Mouse (Mus musculus): ENCODE results near the gene Paics.
"Not testable (repeated sequence)": the region's sequence is repeated elsewhere in the genome, so short reads cannot be mapped to it uniquely, and the experiment has no call there.

Gene Paics

GRCm38 (mm10) chr5:76950343-76951105, 583 bp upstream of the Paics start:
- no peak for DNase-seq (ENCODE audit: extremely low read depth, insufficient read length, low spot score)

DNA sequence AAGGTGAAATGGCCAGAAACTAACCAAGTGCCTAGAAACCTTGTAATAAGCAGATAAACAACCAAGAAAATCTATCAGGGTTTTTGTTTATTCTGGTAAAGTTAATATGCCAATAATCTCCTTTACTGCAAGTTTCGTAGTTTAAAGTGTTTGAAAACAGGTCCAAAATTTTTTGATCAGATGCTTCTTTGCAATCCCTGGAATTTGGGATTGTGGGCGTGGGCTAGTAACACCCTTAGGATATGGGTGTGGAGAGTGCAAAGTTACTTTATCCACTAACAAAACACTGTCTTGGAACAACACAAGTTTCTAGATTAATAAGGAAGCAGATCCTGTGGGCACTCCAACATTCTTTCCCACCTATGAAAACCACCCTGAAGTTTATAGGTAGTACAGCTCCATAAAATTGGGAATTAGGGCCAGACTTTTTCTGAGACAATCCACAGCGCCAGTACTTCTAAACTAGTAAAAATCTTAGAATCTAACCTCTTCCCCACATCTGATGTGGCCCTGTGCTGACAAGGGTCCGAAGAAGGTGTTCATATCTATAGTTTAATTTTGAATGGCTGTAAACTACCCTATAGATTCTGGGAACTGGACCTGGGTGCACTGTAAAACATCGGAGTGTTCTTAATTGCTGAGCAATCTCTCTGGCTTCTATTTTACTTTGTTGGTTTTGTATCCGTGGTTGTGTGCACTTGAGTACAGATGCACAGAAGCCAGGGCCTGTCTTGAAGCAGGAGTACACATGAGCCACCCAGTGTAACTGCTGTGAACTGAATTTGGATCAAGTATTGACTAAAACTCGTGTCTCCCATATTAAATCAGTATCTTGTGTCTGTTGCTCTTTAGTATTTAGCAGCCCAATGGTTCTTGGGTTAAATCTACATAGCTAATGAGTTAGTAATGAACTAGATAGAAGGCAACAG, 1.3 kb downstream of the Paics start:
- DNase-seq (ENCODE audit: extremely low read depth, insufficient read length, low spot score): no peak

DNA sequence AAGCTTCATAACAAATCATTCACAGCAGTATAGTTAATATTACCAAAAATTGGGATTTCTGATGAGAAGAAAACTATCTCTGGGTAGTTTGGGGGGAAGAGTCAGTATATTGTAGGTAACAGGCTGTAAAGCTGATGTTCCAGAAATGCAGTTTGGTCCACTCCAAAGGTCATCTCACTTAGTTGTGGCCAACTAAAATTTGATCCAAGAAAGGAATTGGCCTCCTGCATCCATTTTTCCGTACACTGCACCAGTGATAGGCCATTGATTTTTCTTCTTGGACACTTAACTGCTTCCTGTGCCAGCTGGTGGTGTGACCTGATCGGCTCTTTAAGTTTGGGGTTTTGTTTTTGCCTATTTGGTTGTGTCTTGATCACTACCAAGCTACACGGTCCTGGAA, 2.7 kb downstream of the Paics start:
- no peak for DNase-seq (ENCODE audit: extremely low read depth, insufficient read length, low spot score)

DNA sequence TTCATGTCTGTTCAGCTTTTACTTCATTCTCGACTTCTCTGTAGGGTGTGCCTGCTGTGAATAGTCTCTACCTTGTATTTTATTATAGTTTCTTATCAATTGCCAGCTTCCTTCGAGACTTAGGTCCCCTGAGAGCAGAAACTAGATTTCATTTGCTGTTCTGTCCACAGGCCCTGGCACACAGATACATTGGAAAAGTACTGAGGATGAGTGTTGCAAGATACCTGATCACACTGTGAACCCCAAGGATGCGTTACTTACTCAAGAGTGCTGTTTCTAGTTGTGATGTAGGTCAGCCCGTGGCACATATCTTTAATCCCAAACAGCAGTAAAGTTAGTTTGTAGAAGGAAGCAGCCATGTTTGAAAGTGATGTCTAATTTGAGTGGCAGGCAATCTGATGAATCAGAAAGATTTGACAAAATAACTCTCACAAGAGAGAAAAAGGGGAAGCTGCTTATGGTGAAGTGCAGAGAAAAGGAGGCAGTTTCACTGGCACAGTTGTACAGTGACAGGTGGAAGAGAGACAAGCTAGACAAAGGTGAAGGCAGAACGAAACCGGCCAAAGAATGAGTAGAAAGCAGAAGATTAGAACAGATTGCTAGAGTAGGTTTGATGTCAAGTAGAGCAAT, 3.3 kb downstream of the Paics start:
- no peak for DNase-seq (ENCODE audit: extremely low read depth, insufficient read length, low spot score)

GRCm38 (mm10) chr5:76955474-76955873, 4.4 kb downstream of the Paics start:
- DNase-seq (ENCODE audit: extremely low read depth, insufficient read length, low spot score): no peak

DNA sequence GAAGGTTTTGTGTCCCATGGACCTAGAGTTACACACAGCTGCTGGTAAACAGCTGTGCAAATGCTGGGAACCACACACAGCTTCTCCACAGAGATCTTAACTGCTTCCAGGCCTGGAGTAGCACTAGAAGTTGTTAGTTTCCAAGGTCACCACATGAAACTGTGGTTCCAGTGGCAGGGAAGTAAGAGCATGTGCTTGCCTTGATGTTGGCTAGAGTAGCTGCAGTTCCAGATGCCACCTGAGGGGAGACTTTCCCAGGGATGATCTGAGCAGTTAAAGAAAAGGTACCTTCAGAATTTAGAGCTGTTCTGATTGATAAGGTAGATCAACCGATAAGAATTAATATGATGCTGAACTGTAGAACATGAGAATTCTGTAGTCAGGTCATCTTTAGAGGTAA, 6.8 kb downstream of the Paics start:
- no peak for DNase-seq (ENCODE audit: extremely low read depth, insufficient read length, low spot score)

DNA sequence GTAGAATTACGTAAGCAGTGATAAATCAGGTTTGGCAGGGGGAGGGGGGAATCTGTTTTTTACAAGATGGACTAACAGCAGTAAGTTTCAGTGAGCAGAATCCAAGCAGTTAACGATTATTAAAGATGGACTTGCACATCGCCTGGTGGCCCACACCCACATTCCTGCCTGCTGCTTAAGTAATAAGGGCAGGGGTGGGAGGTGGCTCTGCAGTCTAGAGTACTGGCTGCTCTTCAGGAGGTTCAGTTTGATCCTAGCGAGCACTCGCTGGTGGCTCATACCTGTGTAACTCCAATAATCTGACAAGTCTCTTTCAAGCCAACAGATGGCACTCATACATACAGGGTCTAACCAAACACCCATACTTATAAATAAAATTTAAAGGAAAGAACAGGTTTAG, 8.5 kb downstream of the Paics start:
- DNase-seq (ENCODE audit: extremely low read depth, insufficient read length, low spot score): no peak

DNA sequence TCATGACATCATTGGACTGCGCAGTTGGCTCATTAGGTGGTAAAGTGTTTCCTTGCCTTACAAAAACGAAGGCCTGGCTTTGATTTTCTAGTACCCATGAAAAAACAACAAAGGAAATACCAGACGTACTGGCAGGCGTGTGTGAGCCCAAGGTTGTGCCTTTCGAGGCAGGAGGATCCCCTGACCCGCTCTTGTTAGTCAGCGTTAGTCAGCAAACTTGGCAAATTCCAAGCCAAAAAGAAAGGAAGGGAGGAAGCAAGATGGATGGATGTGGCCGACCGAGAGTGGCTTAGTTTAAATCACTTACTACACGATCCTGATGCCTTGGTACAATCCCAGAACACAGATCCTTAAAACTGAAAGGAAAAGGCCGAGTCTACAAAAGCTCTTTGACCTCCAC, 11.4 kb downstream of the Paics start:
- DNase-seq (ENCODE audit: extremely low read depth, insufficient read length, low spot score): peak; percentile 64

DNA sequence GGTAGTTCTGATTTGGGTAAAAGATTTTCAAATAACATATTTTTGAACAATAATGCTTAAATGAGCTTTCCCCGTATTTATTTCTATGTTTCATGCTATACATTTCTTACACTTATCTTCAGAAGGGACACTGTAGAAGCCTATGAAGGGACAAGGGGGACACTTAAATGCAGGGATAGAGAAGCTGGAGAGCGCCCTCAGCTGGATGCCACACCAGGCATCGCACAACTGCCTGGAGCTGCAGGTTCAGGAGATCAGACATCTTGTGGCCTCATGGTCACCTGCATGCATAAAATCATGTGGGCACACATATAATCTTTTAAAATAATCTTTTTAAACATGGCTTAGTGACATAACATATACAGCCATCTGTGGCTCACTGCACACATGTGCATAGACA, 13.5 kb downstream of the Paics start:
- DNase-seq (ENCODE audit: extremely low read depth, insufficient read length, low spot score): no peak

- no peak for DNase-seq (ENCODE audit: extremely low read depth, insufficient read length, low spot score)
These were observed 18.1 kb downstream of the Paics start for GRCm38 (mm10) chr5:76969250-76969649.

DNA sequence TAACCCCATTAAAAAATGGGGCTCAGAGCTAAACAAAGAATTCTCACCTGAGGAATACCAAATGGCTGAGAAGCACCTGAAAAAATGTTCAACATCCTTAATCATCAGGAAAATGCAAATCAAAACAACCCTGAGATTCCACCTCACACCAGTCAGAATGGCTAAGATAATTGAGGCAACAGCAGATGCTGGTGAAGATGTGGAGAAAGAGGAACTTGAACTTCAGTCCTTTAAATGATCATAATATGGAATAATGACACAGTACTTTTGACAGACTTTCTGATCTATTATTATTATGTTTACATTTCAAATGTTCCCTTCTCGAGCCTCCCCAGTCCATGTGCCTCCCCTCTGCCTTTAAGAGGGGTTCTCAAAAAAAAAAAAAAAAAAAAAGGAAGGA, 20.0 kb downstream of the Paics start:
- not testable (repeated sequence) for DNase-seq (ENCODE audit: extremely low read depth, insufficient read length, low spot score)

- DNase-seq (ENCODE audit: extremely low read depth, insufficient read length, low spot score): no peak
These were observed 22.4 kb downstream of the Paics start for GRCm38 (mm10) chr5:76973488-76973887.

DNA sequence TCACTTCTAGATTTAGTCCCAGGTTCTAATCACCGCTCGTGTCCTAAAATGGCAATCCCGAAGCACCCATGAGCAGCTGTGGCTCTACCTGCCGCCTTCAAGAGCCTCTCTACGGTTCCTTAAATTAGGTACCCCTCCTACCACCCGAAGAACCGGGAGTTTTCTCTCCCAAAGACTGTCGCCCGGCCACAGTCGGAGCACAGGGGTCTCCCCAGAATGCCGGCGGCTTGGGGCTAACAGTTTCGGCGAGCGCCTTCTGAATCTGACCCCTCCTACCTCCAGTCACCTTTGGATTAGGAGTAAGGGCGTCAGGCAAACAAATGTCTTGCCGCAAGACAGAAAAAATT, 23.1 kb downstream of the Paics start:
- DNase-seq (ENCODE audit: extremely low read depth, insufficient read length, low spot score): no peak

DNA sequence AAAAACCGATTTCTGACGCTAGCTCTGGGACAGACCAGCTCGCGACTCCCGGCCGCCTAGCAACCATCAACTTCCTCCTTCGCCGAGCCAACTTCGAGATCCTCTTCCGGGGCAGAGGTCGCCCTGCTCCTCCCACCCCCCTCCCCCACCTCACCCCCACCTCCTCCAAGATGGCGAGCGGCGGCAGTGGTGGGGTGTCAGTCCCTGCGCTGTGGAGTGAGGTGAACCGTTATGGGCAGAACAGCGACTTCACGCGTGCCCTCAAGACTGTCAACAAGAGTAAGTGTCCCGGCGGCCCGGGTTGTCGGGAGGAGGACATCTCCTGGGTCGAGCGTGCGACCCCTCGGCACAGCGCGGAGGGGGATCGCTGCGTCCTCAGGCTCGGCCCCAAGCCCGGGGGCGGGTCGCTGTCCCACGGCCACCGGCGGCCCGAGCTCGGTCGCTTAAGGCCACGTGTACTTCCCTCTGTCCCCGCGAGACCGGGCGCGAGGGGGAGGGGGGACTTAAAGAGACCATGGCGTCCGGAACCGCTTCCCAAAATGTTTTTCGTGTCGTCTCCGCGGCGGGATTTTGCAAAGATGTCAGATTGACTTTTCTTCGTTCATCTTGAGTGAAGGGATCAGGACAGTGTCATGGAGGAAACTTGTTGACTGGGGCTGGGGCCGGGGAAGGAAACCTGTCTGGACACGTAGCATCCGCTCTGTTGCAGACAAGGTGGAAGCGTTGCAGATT, 23.6 kb downstream of the Paics start, which contains the start of gene Srp72:
Gene Srp72, plus strand, starts transcription at position 130 of the 732 bp plus-strand sequence.
- DNase-seq (ENCODE audit: extremely low read depth, insufficient read length, low spot score): peak; percentile 83

GRCm38 (mm10) chr5:76975736-76976135, 24.6 kb downstream of the Paics start:
- no peak for DNase-seq (ENCODE audit: extremely low read depth, insufficient read length, low spot score)

DNA sequence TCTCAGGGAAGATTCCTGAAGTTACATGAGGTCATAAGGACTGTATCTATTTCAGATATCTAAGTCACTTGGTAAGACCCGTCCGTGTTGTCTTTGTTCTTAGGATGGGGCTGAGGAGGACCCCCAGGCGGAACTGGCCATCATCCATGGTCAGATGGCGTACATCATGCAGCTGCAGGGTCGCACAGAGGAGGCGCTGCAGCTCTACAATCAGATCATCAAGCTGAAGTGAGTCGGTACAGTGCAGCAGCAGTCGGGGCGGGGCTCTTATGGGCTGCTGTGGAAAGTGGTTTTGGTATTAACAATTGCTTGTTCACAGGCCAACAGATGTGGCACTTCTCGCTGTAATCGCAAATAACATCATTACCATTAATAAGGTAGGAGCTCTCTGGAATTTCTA, 32.9 kb downstream of the Paics start:
- no peak for DNase-seq (ENCODE audit: extremely low read depth, insufficient read length, low spot score)

- DNase-seq (ENCODE audit: extremely low read depth, insufficient read length, low spot score): no peak
These were observed 39.7 kb downstream of the Paics start for GRCm38 (mm10) chr5:76990789-76991188.

- no peak for DNase-seq (ENCODE audit: extremely low read depth, insufficient read length, low spot score)
These were observed 42.2 kb downstream of the Paics start for GRCm38 (mm10) chr5:76993174-76993814.

DNA sequence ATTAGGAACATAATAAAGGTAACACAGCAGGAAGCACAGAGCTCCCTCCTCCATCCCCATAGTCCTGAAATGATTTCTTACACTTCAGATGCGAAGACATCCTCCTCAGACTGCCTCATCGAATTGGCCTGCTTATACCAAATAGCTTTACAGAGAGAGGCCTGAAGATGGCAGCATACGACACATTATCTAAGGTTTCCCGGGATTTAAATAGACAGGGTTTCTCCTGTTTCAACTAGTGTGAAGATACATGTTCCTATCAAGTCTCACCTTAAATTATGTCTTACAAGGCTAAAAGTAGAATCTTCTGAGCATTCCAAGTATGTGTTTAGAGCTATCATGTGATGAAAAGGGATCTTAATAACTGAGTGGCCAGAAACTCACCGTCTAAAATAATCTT, 47.3 kb downstream of the Paics start:
- no peak for DNase-seq (ENCODE audit: extremely low read depth, insufficient read length, low spot score)

DNA sequence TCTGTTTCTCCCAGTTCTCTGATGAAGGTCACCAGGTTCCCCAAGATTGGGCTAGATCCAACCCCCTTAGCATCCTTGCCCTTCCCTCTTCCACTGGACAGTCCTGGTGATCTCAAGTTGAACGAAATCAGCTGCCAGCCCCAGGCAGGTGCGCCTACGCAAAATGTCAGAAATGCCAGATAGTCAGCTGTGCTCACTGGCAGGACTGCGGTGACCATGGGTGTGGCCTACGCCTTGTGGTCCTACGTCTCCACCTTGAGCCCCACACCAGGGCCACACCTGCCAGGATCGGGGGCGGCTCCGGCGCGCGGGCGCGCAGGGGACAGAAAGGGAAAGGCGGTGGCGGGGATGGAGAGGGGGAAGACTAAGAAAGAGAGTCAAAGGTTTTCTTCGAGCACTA, 50.1 kb downstream of the Paics start:
- peak; percentile 13 for DNase-seq (ENCODE audit: extremely low read depth, insufficient read length, low spot score)
